Mouse (Mus musculus): ENCODE measurements around the gene C8g. TPM values are rescaled to one million over a fixed set of nuclear protein-coding genes. Genes with fewer than 3 reads are reported as not detected.

The C8g gene
- polyA plus RNA-seq, 1 experiment from 2014 or later: 5.9 TPM

- no peak overlapping the region for H3K4me3 ChIP-seq (ENCODE audit: low read depth, low read length)
- no peaks in the 10 kb centered on the region for H3K27me3 ChIP-seq (ENCODE audit: control insufficient read depth, insufficient read depth, low read depth, low read length)
- H3K9ac ChIP-seq (ENCODE audit: low read depth, low read length): no peak overlapping the region
- H3K27ac ChIP-seq (ENCODE audit: low read length): no peak overlapping the region
- H3K4me2 ChIP-seq (ENCODE audit: low read length): no peak overlapping the region
- 95% methylated on average over 8 of the region's 8 CpGs for WGBS
- no peak for ATAC-seq
- H3K4me1 ChIP-seq (ENCODE audit: control insufficient read depth, insufficient read depth, low read length): no peaks in the 10 kb centered on the region
- H3K9me3 ChIP-seq (replicated peaks; ENCODE audit: control insufficient read depth, low read length, poor library complexity, severe bottlenecking): no peaks in the 10 kb centered on the region
- no peaks in the 10 kb centered on the region for H3K36me3 ChIP-seq (ENCODE audit: control insufficient read depth, insufficient read depth, low read length)
Measured at GRCm38 (mm10) chr2:25536531-25536930, 35.0 kb upstream of the C8g start.

DNA sequence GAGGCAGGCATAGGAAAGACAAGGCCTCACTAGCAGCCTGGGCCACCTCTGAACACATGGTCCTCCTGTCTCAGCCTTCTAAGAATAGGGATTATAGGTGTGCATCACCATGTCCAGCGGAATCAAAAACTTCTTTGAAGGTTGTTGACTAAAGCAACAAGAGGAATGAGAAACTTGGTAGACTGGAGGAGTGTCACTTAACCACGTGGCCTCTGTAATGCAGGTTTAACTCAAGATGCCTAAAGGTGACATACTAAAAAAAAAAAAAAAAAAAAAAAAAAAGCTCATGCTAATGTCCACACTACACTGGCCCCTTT is 33.3 kb upstream of the C8g start:
- WGBS: 100% methylated on average over 2 of the region's 2 CpGs
- Histone ChIP-seq H3K9me3 (replicated peaks; ENCODE audit: control insufficient read depth, low read length, poor library complexity, severe bottlenecking) (no peaks in the 10 kb centered on the region), H3K27ac (ENCODE audit: low read length) (no peak overlapping the region), H3K27me3 (ENCODE audit: control insufficient read depth, insufficient read depth, low read depth, low read length) (no peaks in the 10 kb centered on the region), H3K9ac (ENCODE audit: low read depth, low read length) (no peak overlapping the region), H3K4me1 (ENCODE audit: control insufficient read depth, insufficient read depth, low read length) (no peaks in the 10 kb centered on the region), H3K4me3 (ENCODE audit: low read depth, low read length) (no peak overlapping the region), H3K36me3 (ENCODE audit: control insufficient read depth, insufficient read depth, low read length) (no peaks in the 10 kb centered on the region), H3K4me2 (ENCODE audit: low read length) (no peak overlapping the region)
- no peak for ATAC-seq

DNA sequence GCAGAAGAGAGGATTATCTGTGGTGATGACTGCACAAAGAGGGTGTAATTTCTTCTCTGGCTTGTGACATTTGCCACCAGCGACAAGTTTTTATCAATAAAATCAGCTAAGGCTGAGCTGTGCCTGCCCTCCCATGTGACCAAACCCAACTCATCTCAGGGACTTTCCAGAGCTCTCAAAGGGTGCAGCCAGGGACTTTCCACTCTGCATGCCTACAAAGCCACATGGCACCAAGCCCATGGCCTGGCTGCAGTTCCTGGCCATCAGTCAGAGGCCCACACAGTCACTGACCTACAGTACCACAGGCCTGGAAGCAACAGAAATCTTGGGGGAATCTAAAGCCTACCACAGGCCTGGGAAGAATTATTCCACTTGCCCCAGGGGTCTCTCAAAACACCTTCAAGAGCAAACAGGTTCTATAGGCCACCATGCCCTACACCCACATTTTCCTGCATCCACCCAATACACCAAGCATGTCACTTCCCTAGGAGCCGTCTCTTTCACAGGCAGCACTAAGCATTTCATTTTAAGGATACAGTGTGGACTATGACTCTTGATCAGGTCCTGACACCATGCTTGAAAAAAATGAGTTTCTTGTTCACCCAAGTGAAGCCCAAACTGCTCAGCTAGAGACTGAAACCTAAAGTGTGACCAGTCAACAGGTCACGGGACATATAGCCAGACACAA is 32.8 kb upstream of the C8g start:
- Histone ChIP-seq H3K4me3 (ENCODE audit: low read depth, low read length) (no peak overlapping the region), H3K9ac (ENCODE audit: low read depth, low read length) (no peak overlapping the region), H3K27ac (ENCODE audit: low read length) (no peak overlapping the region), H3K9me3 (replicated peaks; ENCODE audit: control insufficient read depth, low read length, poor library complexity, severe bottlenecking) (no peaks in the 10 kb centered on the region), H3K27me3 (ENCODE audit: control insufficient read depth, insufficient read depth, low read depth, low read length) (no peaks in the 10 kb centered on the region), H3K4me1 (ENCODE audit: control insufficient read depth, insufficient read depth, low read length) (no peaks in the 10 kb centered on the region), H3K4me2 (ENCODE audit: low read length) (no peak overlapping the region), H3K36me3 (ENCODE audit: control insufficient read depth, insufficient read depth, low read length) (0 out of 2 replicates have a peak, but pooled peaks cover under 1% of the 10 kb centered on the region)
- 91% methylated on average over 3 of the region's 3 CpGs for WGBS
- no peak for ATAC-seq

GRCm38 (mm10) chr2:25533707-25534106 is 32.2 kb upstream of the C8g start:
- 0 out of 2 replicates have a peak, but pooled peaks cover 5% of the 10 kb centered on the region for H3K36me3 ChIP-seq (ENCODE audit: control insufficient read depth, insufficient read depth, low read length)

DNA sequence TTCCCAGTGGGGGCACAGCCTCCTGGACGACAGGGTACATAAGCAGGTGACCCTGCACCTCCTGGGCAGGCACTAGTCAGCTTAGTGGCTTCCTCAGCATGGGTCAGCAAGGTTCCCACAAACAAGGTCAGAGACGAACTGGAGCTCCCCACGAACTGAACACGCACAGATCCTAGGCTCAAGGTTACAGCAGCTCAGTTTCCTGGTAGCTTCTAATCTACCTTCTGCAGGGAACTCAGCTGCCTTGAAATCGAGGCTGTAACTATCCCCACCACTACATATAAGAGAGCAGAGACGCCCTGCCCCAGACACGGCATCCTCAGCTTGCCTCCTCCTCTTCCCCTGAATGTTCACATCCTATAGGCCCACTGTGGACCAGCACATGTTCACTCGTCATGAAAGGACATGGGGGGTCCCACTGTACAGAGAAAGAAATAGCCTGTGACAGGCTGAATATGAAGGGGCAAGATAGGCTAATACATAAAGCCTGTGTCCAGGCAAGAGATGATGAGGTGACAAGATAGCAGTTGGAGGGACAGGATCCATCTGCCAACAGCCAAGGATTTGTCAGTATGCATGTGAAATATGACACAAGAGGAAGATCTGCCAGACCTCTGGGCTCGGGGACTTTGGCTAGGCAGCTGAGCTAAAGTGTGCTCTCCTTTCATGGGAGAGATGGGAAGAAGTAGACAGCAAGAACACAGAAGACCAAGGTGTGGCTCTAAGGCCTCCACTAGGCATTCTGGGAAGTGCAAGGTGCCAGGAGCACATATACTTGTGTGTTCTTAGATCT is 25.2 kb upstream of the C8g start:
- Histone ChIP-seq H3K4me3 (ENCODE audit: low read depth, low read length) (no peak overlapping the region), H3K9me3 (replicated peaks; ENCODE audit: control insufficient read depth, low read length, poor library complexity, severe bottlenecking) (no peaks in the 10 kb centered on the region), H3K36me3 (ENCODE audit: control insufficient read depth, insufficient read depth, low read length) (peaks cover 30% of the 10 kb centered on the region), H3K4me1 (ENCODE audit: control insufficient read depth, insufficient read depth, low read length) (no peaks in the 10 kb centered on the region), H3K4me2 (ENCODE audit: low read length) (no peak overlapping the region), H3K27ac (ENCODE audit: low read length) (no peak overlapping the region), H3K27me3 (ENCODE audit: control insufficient read depth, insufficient read depth, low read depth, low read length) (no peaks in the 10 kb centered on the region), H3K9ac (ENCODE audit: low read depth, low read length) (no peak overlapping the region)
- 92% methylated on average over 9 of the region's 9 CpGs for WGBS
- no peak for ATAC-seq

More at GRCm38 (mm10) chr2:25533707-25534106, 32.2 kb upstream of the C8g start:
- Histone ChIP-seq H3K4me2 (ENCODE audit: low read length) (no peak overlapping the region), H3K4me3 (ENCODE audit: low read depth, low read length) (no peak overlapping the region), H3K27ac (ENCODE audit: low read length) (no peak overlapping the region), H3K27me3 (ENCODE audit: control insufficient read depth, insufficient read depth, low read depth, low read length) (no peaks in the 10 kb centered on the region), H3K4me1 (ENCODE audit: control insufficient read depth, insufficient read depth, low read length) (no peaks in the 10 kb centered on the region), H3K9me3 (replicated peaks; ENCODE audit: control insufficient read depth, low read length, poor library complexity, severe bottlenecking) (no peaks in the 10 kb centered on the region), H3K9ac (ENCODE audit: low read depth, low read length) (no peak overlapping the region)
- WGBS: 100% methylated on average over 2 of the region's 2 CpGs
- ATAC-seq: no peak

- H3K27ac ChIP-seq (ENCODE audit: low read length): no peak overlapping the region
- 74% methylated on average over 3 of the region's 3 CpGs for WGBS
- ATAC-seq: no peak
Measured at GRCm38 (mm10) chr2:25509912-25510311, 8.4 kb upstream of the C8g start.

DNA sequence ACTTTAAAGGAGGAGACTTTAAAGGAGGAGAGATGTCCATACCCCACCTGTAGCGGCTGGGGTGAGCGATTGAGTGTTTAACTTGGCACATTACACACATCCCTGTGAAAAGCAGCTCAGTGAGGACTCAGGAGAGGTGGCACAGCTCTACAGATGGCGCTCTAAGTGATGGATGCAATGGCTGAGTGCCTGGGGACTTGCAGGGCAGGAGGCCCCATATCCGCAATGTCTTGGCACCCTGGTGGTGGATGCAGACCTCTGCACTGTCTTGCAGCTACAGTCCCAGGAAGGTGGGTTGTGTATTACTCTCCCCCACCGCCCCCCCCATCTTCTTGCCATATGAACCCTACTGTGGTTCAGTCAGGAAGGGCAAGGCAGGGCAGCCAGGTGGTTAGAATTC is 5.4 kb upstream of the C8g start:
- peaks cover 23% of the 10 kb centered on the region for H3K36me3 ChIP-seq (ENCODE audit: control insufficient read depth, insufficient read depth, low read length)
- no peak for ATAC-seq
- no peaks in the 10 kb centered on the region for H3K9me3 ChIP-seq (replicated peaks; ENCODE audit: control insufficient read depth, low read length, poor library complexity, severe bottlenecking)
- no peak overlapping the region for H3K9ac ChIP-seq (ENCODE audit: low read depth, low read length)
- peaks cover 4% of the 10 kb centered on the region for H3K4me1 ChIP-seq (ENCODE audit: control insufficient read depth, insufficient read depth, low read length)
- H3K4me3 ChIP-seq (ENCODE audit: low read depth, low read length): no peak overlapping the region
- H3K27me3 ChIP-seq (ENCODE audit: control insufficient read depth, insufficient read depth, low read depth, low read length): no peaks in the 10 kb centered on the region
- H3K27ac ChIP-seq (ENCODE audit: low read length): no peak overlapping the region
- no peak overlapping the region for H3K4me2 ChIP-seq (ENCODE audit: low read length)
- 31% methylated on average over 5 of the region's 5 CpGs for WGBS

More at GRCm38 (mm10) chr2:25509912-25510311, 8.4 kb upstream of the C8g start:
- H3K4me1 ChIP-seq (ENCODE audit: control insufficient read depth, insufficient read depth, low read length): no peaks in the 10 kb centered on the region
- H3K4me2 ChIP-seq (ENCODE audit: low read length): no peak overlapping the region
- no peaks in the 10 kb centered on the region for H3K27me3 ChIP-seq (ENCODE audit: control insufficient read depth, insufficient read depth, low read depth, low read length)
- peaks cover 8% of the 10 kb centered on the region for H3K36me3 ChIP-seq (ENCODE audit: control insufficient read depth, insufficient read depth, low read length)
- no peaks in the 10 kb centered on the region for H3K9me3 ChIP-seq (replicated peaks; ENCODE audit: control insufficient read depth, low read length, poor library complexity, severe bottlenecking)
- no peak overlapping the region for H3K4me3 ChIP-seq (ENCODE audit: low read depth, low read length)
- H3K9ac ChIP-seq (ENCODE audit: low read depth, low read length): no peak overlapping the region

- Histone ChIP-seq H3K4me3 (ENCODE audit: low read depth, low read length) (no peak overlapping the region), H3K36me3 (ENCODE audit: control insufficient read depth, insufficient read depth, low read length) (peaks cover 23% of the 10 kb centered on the region), H3K4me1 (ENCODE audit: control insufficient read depth, insufficient read depth, low read length) (peaks cover 10% of the 10 kb centered on the region), H3K4me2 (ENCODE audit: low read length) (no peak overlapping the region), H3K9me3 (replicated peaks; ENCODE audit: control insufficient read depth, low read length, poor library complexity, severe bottlenecking) (no peaks in the 10 kb centered on the region), H3K27me3 (ENCODE audit: control insufficient read depth, insufficient read depth, low read depth, low read length) (no peaks in the 10 kb centered on the region), H3K27ac (ENCODE audit: low read length) (no peak overlapping the region), H3K9ac (ENCODE audit: low read depth, low read length) (no peak overlapping the region)
- no peak for ATAC-seq
- WGBS: 96% methylated on average over 4 of the region's 4 CpGs
Measured at GRCm38 (mm10) chr2:25505860-25506259, 4.3 kb upstream of the C8g start.

GRCm38 (mm10) chr2:25505000-25505399 is 3.5 kb upstream of the C8g start:
- H3K27me3 ChIP-seq (ENCODE audit: control insufficient read depth, insufficient read depth, low read depth, low read length): no peaks in the 10 kb centered on the region
- H3K9ac ChIP-seq (ENCODE audit: low read depth, low read length): no peak overlapping the region
- H3K36me3 ChIP-seq (ENCODE audit: control insufficient read depth, insufficient read depth, low read length): peaks cover 23% of the 10 kb centered on the region
- H3K4me2 ChIP-seq (ENCODE audit: low read length): no peak overlapping the region
- H3K4me1 ChIP-seq (ENCODE audit: control insufficient read depth, insufficient read depth, low read length): peaks cover 10% of the 10 kb centered on the region
- 100% methylated on average over 1 of the region's 1 CpGs for WGBS
- H3K27ac ChIP-seq (ENCODE audit: low read length): no peak overlapping the region
- no peak for ATAC-seq
- H3K9me3 ChIP-seq (replicated peaks; ENCODE audit: control insufficient read depth, low read length, poor library complexity, severe bottlenecking): no peaks in the 10 kb centered on the region
- H3K4me3 ChIP-seq (ENCODE audit: low read depth, low read length): no peak overlapping the region

Data from midbrain, embryonic 16.5 days (tissue).